Mouse (Mus musculus): ENCODE results near the gene Wsb2. TPM values are rescaled to one million over a fixed set of nuclear protein-coding genes. Genes with fewer than 3 reads are reported as not detected.

Gene Wsb2
- total and polyA plus RNA-seq, 3 experiments, result 91.4 to 130 (median 101) TPM

- no peak for DNase-seq
- Histone ChIP-seq H3K27ac (no peak overlapping the region), H3K36me3 (ENCODE audit: control insufficient read depth, insufficient read depth, low read length) (no peaks in the 10 kb centered on the region), H3K27me3 (ENCODE audit: control insufficient read depth, insufficient read depth, low read length) (peaks cover 5% of the 10 kb centered on the region), H3K9ac (ENCODE audit: low read depth, low read length) (no peak overlapping the region), H3K4me3 (no peak overlapping the region), H3K4me1 (ENCODE audit: control insufficient read depth, insufficient read depth, low read length) (no peaks in the 10 kb centered on the region), H3K79me2 (replicated peaks; ENCODE audit: control insufficient read depth, insufficient read depth, low read length) (no peaks in the 10 kb centered on the region)
- intact Hi-C loops (cut with DNase I), result no loop called here
- WGBS, result 64% methylated on average over 2 of the region's 2 CpGs
- TF ChIP-seq CTCF (IDR thresholded peaks at IDR 0.05) (no peak), POLR2A (IDR thresholded peaks at IDR 0.05; ENCODE audit: insufficient read depth, low read depth, low read length) (no peak)
Measured at GRCm38 (mm10) chr5:117417442-117417841, 60.3 kb downstream of the Wsb2 start.

Other genes starting within 250 kb of the Wsb2 start
- 100 to 1,000 TPM in 1 of 2 experiments, 10 to 100 TPM in 1; 76.8 to 112 TPM for gene Suds3, start 241.2 kb upstream of the Wsb2 start, total RNA-seq (2021)
- 44.7 and 55.9 TPM in 2 replicates for gene Suds3, start 241.2 kb upstream of the Wsb2 start, polyA plus RNA-seq (2012; rRNA removed)
- 1 to 10 TPM; 6.2 to 7.8 TPM for gene Taok3, start 237.2 kb upstream of the Wsb2 start, total RNA-seq (2021)
- 3.1 and 4.7 TPM in 2 replicates for gene Taok3, start 237.2 kb upstream of the Wsb2 start, polyA plus RNA-seq (2012; rRNA removed)
- gene Pebp1, start 69.7 kb upstream of the Wsb2 start, total RNA-seq (2021), result 100 to 1,000 TPM; 412 to 465 TPM
- 402 and 552 TPM in 2 replicates for gene Pebp1, start 69.7 kb upstream of the Wsb2 start, polyA plus RNA-seq (2012; rRNA removed)
- 1 to 10 TPM; 7.0 to 8.9 TPM for gene Vsig10, start 38.2 kb upstream of the Wsb2 start, total RNA-seq (2021)
- gene Vsig10, start 38.2 kb upstream of the Wsb2 start, polyA plus RNA-seq (2012; rRNA removed), result 7.4 and 8.8 TPM in 2 replicates
- gene Rfc5, start 31.7 kb downstream of the Wsb2 start, total RNA-seq (2021), result 1 to 10 TPM; 1.7 to 4.3 TPM
- gene Rfc5, start 31.7 kb downstream of the Wsb2 start, polyA plus RNA-seq (2012; rRNA removed), result 3.7 and 5.8 TPM in 2 replicates
- under 1 TPM in 1 of 2 experiments, not detected in 1; 0.05 TPM for gene Ksr2, start 56.7 kb downstream of the Wsb2 start, total RNA-seq (2021)
- gene Ksr2, start 56.7 kb downstream of the Wsb2 start, polyA plus RNA-seq (2012; rRNA removed), result 0.02 TPM in 1 of 2 replicates, not detected in the other

Data from heart, adult 2 months (tissue).